Mouse (Mus musculus) layer of hippocampus, adult 9-10 months (tissue): Measurements from ENCODE around the gene Rbm25.

Source experiments
- DNase-seq: peaks from one replicate; pipeline ENCODE4 v3.0.0; 2022; ENCODE audit warnings: low spot score

Rbm25 gene

DNA sequence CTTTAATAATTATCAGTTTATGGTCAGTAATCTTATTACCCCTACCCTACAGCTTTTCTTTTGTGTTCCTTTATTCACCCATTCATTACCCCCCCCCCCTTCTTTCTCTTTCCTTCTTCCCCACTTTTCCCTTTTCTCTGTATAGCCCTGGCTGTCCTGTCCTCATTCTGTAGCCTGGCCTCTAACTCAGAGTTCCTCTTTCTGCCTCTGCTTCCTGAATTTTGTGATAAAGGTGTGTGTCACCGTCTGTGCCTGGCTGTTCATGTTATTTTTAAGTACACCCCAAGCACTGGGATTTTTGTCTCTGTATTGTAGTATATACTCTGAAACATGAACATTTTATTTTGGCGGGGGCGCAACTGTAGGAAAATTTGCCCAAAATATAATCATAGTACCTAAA, 19.3 kb downstream of the Rbm25 start:
- DNase-seq = no peak

DNA sequence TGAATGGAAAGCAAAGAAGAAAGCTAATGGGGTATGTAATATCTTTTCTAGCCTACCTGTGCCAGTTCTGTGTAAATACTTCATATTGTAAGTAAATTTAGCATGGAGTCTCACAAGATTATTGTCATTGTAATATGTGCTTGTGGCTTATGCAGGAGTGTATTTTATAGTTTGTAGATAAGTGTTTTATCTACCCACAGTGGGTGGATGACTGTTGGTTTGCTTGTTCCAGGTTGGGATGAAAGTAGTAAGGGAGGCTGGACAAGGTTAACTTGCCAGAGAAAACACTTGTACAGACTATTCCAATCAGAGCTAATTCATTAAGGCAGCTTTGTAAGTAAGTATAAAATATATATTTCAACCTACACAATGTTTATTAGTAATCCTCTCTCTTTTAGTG, 20.4 kb downstream of the Rbm25 start:
- DNase-seq = no peak

DNA sequence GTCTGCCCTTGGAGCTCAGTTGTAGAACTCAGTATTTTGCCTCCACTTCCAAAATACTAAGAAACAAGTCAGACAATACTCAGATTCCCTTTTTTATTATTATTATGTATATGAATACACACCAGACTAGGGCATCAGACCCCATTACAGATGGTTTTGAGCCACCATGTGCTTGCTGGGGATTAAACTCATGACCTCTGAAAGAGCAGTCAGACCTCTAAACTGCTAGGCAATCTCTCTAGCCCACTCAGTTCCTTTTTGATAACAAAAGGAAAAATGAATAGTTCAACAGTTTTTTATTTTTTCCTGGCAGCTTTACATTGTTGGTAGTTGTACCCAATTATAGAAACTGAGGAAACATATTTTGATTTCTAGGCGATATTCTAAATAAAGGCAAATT, 54.4 kb downstream of the Rbm25 start:
- no peak for DNase-seq

DNA sequence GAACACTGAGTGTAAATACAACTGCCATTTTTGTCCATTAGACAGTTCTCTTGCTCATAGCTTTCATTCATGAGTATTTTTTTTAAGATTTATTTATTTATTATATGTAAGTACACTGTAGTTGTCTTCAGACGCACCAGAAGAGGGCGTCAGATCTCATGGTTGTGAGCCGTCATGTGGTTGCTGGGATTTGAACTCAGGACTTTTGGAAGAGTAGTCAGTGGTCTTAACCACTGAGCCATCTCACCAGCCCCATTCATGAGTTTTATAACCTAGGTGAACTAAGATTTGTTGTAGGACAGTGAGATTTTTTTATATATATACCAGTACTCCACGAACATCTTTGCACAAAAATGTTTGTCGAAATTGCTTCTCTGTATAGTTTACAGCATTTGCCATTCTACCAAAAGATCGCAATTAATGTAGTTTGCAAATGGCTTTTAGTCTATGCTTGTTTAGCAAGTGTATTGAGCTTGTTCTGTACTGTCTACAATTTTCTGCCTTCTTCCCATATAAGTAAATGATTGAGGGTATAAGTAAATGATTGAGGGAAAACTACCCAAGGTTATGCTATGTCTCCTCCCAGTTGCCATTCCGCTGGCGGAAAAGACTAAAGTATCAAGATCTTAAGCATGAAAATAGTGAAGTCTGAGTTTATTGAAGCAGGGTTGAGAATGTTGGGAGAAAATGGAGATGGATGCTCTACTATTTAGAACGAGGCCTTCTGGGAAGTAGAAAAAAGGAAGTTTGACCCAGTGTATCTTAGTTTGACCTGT, 55.7 kb downstream of the Rbm25 start:
- DNase-seq = no peak

DNA sequence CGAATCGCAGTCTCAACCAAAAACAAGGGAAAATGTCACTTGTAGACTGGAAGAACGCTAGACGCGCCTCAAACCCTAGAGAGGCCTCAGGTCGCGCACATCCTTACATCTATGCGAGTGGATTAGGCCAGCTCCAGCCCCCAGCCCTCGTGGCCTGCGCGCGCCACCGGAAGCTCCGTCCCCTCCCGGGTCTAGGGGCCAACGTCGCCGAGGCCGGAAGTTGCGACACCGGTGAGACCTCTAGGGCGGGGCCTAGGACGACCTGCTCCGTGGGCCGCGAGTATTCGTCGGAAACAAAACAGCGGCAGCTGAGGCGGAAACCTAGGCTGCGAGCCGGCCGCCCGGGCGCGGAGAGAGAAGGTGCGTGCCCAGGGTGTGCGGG, 56.9 kb downstream of the Rbm25 start, which contains the start of gene Psen1:
TSS of gene Psen1 (plus strand) at position 219 of the 382 bp plus-strand sequence.
- peak; percentile 72 for DNase-seq

DNA sequence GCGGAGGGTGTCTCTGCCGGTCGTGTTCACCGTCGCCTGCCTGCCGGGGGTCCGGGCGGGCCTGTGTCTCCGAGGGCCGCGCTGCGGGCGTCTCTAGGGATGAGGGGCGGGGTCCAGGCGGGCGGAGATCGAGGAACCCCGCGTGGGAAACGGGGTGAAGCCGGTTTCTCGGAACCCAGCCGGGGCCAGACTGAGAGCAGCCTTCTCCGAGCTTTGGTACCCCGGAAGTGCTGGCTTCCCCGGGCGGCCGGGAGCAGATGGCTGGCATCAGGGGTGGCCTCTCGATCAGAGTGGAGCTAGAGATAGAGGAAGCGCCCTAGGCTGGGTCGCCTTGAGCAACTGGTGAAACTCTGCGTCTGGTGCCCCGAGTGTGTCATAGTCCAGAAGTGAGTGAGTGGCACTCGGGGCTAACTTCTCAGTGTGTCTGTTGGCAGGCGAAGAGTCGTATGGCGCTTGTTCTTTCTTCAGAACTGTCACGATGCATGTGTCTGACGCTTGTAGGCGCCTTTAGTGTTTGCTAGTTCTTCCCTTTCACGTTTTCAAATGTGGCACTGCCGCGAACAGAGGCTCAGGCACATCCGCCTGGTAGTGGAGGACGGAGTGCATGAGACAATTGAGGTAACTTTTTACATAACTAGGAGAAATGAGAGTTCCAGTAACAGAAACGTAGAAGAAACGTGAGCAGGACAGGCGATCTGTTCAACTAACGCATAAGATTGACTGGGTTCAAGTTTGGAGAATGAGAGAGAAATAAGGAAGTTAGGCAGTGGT, 57.5 kb downstream of the Rbm25 start:
- peak; percentile 16 for DNase-seq

DNA sequence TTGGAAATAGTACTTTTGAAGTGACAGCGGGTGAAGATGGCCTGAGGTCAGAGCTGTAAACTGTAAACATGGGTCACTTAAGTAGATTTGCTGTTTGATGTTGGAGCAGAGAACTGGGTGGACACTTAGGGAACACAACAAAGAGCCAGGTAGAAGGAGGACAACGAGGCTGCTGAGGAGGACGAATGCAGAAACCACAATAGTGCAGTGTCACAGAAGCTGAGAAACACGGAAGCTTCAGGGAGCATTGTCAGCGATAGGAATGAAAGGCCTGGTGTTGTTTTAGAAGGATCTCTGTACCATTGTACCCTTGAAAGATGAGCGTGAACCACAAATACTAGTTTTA, 58.0 kb downstream of the Rbm25 start:
- no peak for DNase-seq

DNA sequence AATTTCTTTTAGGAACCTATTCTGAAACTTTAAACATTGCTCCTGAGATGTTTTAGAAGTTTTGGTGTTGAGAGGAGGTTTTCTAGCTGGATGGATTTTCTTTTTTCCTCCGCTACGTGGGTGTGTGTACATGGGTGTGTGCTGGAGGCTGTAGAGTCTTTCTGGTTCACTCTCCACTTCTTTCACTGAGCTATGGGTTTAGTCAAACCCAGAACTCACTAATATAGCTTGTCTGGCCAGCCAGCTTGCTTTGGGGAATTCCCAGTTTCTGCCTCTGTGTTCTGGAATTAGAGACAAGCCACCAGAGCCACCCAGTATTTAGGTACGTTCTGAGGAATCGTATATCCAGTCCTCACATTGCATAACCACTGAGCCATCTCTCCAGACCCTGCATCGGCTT, 63.0 kb downstream of the Rbm25 start:
- DNase-seq = no peak

DNA sequence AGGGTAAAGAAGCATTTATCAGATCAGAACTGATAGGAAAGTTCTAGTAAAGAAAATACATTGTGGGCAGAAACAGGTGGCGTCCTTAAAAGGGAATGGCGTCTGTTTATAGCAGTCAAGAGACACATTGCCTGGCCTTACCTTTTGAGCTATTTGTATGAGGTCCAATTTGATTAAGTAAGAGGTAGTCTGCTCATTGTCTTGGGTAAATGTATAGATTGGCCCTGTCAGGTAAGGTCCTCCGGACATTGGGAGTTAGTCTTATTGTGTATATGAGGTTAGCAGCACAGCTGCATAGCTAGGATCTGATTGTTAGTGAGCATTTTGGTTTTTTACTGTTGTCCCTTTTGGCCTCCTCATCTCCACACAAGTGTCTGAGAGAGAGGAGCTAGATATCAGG, 63.6 kb downstream of the Rbm25 start:
- no peak for DNase-seq

DNA sequence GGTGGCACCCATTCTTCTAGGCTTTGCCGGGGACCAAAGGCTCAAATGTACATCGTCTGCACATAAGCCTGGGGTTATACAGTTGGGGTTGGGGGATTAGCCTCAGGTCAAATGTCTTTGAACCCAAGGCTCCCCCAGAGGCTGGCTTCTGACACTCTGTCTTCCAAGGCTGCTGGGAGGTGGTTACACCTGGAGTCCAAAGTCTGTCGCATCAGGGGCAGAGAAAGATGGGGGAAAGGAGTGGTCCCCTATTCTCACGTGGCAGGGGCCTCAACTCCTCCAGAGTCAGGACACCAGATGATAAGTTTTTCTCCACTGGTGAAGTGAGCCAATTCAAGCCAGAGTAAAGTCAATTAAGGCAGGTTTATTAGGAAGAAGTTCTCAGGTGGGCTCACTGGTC, 67.6 kb downstream of the Rbm25 start:
- no peak for DNase-seq

DNA sequence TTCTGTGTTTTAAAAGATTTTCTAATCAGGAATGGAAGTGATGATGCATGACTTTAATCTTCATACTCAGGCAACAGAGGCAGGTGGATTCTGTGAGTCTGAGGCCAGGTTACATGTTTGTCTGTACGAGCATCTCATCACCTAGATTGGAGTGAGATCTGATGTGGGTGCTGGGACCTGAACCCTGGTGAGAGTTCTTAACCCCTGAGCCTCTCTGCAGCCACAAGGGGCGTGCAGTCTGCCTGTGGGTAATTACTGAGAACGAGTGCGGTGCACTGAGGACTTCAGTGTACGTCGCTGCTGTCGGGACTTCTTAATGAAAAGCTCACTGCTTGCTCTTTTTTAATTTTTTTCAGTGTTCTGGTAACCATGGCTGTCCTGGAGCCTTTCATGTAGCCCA, 70.6 kb downstream of the Rbm25 start:
- no peak for DNase-seq

DNA sequence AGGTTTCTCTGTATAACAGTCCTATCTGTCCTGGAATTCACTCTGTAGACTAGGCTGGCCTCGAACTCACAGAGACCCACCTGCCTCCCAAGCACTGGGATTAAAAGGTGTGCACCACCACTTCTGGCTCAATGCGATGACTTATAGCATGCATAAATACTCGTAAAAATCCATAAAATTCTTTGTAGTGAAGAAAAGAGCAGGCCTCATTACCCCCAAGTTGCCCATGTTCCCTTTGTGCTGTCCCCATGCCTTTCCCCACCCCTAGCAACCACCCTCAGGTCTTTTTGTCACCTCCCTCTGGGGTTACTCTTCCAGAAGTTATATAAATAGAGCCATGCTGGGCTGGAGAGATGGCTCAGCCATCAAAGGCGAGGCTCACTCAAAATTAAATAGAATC, 71.8 kb downstream of the Rbm25 start:
- DNase-seq = no peak

DNA sequence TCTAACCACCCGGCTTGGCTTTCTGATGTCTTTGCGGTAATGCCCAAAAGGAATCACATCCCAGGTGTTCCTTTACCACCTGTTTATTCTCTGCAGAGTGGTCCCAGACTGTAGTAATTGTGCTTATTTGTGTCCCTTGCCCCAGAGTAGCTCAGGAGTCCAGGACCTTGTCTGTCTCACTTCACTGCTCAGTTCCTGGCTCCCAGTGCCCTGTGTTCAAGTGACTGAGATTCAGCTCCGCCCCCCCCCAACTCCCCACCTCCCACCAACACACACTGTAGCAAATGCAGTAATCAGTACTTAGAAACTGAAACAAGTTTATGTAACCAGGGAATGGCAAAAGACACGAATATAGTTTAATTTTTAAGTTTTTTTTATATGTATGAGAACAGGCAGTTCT, 75.9 kb downstream of the Rbm25 start:
- no peak for DNase-seq

DNA sequence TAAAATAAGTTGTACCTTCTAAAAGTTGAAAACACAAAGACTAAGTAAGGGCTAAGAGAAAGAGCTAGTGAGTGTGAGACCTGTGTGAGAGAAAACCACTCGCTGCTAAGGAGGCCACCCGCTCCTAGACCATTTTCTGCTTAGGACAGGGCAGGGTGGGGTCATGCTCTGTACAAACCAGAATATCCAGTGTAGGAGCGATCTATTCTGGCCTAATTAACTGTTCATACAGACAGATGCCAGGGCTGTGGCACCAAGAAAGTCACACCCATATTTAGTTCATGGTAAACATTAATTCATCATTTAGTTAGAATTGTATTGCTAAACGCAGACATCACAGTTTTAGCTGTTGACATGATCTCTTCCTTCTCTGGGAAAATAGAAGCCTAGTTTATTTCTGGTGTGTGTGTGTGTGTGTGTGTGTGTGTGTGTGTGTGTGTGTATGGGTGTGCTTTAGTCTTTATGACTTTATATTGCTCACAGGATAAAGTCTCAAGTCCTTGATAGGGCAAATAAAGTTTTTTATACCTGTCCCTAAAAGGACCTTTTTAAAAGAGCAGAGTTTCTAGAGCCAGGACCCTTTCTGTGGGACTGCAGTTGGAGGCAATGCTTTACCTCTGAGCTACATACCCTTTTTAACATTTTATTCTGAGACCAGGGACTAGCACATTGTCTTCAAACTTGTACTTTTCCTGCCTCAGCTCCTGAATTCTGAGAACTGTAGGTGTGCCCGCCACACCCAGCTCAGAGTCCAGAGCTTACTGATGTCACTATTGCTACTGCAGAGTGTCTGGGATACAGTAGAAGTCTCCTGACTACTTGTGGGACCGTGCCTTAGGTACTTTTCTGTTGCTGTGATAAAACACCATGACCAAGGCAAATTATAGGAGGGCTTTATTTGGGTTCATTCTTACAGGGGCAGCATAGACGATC, 77.4 kb downstream of the Rbm25 start:
- no peak for DNase-seq

DNA sequence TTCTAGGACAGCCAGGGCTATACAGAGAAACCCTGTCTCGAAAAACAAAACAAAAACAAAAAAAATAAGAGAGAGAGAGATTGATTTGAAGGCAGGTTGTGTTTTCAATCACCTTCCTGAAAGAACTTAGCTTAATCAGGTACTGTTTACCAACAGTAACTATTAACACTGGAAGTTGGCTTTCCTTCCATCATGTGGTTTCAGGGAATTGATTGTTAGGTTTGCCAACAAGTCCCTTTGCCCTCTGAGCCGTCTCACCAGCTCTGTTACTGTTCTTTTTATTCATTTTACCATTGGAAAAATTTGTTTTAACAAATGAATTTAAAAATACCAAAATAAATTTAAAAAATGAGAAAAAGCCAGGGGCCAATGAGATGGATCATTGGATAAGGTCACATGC, 78.9 kb downstream of the Rbm25 start:
- no peak for DNase-seq

DNA sequence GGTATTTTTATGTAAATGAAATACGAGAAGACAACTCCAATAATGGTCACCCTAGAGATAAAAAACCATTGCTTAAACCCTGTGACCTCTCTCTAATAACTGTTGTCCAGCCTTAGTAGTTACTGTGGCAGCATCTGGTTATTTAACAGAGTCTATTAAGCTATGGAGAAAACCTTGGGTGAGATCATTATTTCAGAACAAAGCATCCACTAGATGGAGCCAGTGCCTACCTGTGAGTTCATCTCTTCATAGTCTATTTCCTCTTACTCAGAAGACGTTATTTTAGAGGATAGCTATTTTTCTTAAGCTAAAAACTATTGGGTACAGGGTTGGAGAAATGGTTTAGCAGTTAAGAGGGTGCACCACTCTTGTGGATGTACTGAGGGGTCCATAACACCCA, 82.7 kb downstream of the Rbm25 start:
- peak; percentile 74 for DNase-seq

DNA sequence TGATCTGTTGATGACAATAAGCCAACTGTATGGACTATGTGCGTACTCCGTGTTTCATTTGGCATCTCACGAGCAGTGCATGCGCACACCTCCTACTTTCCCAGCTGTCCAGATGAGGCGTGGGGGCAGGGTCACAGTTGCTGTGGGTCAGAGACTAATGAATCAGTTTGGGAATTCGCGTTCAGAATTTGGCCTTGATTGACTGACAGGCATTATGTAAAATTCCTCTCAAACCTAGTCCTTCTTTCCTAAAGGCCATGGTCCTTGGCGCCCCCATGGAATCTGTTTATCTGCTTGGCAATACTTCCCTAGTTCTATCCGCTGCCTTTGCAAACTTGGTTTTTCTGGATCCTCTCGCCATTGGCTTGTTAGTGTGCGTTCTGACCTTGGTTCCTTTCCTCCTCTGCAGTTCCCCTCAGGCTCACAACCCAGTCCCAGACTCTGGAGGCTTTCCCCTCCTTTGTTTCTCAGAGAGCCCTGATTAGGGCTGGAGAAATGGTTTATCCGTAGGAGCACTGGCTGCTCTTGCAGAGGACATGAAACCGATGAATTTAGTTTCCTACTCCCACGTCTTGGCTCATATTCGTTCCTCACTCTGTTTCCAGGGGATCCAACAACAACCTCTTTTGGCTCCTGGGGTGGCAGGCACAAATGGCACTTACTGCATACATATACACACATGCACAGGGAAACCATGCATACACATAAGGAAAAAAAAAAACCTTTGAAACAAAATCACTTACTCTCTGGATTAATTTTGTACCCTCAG, 85.6 kb downstream of the Rbm25 start:
- DNase-seq = no peak

DNA sequence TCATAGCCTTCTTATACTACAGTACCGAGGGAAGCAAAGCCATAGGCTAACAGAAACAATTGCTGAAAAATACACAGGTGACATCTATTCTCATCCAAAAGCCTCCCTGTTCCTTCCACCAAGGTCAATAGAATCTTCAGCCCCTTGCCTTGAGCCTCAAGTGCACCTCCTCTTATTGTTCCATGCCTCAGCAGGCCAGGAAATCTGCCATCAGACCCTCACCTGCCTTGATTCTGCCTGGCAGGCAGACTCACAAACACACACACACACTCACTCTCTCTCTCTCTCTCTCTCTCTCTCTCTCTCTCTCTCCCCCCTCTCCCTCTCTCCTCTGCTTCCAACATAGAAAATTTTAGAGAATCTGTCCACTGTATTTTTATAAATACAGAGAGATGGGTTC, 88.4 kb downstream of the Rbm25 start:
- no peak for DNase-seq

DNA sequence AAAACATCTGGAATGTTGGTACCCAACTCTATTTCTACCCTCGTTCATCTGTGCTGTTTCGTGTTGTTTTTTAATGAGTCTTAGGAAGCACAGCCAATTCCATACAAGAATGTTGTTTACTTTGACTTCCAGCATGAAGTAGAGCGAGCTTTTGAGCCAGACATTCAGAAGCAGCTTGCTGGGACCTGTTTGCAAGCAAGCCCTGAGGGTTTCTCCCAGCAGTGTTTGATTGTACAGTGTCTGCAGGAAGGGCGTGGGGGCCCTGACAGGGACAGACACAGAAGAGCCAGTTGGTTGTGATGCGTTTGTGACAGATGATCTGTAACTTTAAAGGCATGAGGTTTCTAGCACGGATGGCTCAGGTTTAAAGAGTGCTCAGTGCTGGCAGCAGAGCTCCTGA, 90.2 kb downstream of the Rbm25 start:
- DNase-seq = no peak

DNA sequence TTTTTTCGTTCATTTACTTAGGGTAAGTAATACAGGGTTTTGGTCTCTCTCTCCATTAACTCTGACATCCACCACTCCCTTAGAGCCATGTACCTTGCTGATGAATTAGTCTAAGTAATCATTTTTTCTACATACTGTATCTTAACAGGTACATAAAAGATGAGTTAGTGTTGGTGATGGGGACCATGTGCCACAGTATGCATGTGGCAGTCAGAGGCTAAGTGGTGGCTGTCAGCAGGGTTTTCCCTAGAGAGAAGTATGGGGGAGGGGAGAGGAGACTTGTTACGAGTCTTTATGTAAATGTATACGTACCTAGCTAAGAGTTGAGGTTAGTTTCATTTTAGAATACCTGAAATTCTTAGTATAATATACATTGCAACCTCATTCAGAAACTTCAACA, 92.0 kb downstream of the Rbm25 start:
- DNase-seq = no peak

DNA sequence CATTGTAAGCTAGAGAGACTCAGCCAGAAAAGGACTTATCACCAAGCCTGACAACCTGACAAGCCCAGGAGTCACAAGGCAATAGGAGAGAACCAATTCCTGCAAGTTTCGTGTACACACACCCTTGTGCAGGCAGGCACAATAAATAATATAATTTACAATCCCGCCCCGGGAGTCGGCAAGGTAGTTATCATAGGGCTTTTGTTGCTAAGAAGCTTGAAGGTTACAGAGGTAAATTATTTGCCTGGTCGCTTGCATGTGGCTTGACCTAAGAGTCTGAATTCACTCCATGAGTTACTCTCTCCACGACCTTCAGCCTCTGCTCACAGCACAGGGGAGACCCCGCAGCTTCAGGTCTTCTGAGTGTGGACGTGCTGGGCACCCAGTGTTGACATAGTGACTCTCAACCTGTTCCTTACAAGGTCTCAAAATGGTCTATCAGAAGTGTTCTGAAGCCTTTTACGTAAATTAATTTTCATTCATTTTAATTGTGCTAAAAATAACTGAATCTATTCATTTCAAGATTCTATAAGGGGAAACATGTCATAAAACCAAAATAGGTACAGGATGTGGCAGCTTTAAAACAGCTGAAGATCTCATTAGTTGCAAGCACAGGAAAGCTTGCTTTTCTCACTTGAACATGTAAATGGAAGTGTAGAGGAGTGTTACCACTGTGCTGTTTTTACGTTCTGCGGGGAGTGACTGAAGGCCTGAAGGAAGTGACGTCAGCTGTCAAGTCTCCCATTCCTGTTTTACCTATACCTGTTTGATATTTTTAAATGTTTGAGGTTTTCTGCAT, 95.7 kb downstream of the Rbm25 start:
- no peak for DNase-seq
